Mouse (Mus musculus) neural tube, postnatal 0 days (tissue): ENCODE measurements around the gene Olfr624. TPM values are rescaled to one million over a fixed set of nuclear protein-coding genes. Genes with fewer than 3 reads are reported as not detected.

Source experiments
- polyA plus RNA-seq: library from polyadenylated mRNA; unstranded; fragments of >200 nt; fragmentation: Nextera tagmentation; extraction: Ambion mirVana; gene quantifications from 2 replicates; pipeline ENCODE4 v1.2.1, GENCODE M21; 2015

The Olfr624 gene
- 0.04 TPM in 2 replicates for polyA plus RNA-seq

GRCm38 (mm10) chr7:103671091-103671490 lies at the start of gene Olfr624:
Gene Olfr624, minus strand, starts transcription at chr7:103671191.

GRCm38 (mm10) chr7:103714371-103714770 lies 43.4 kb upstream of the Olfr624 start, which contains the start of gene Olfr243:
Gene Olfr243, plus strand, starts transcription at chr7:103714671.

GRCm38 (mm10) chr7:103682420-103682819 lies 11.4 kb upstream of the Olfr624 start, which contains the start of gene Olfr625-ps1:
Gene Olfr625-ps1, plus strand, starts transcription at chr7:103682720.

GRCm38 (mm10) chr7:103663598-103663997 lies 7.4 kb downstream of the Olfr624 start, which contains the start of gene Olfr623:
Gene Olfr623, minus strand, starts transcription at chr7:103663698.

GRCm38 (mm10) chr7:103642602-103643001 lies 28.4 kb downstream of the Olfr624 start, which contains the start of gene Olfr622:
Gene Olfr622, minus strand, starts transcription at chr7:103642702.

Other genes with a start within 250 kb of the Olfr624 start
- gene Olfr605, start 225.8 kb downstream of the Olfr624 start, polyA plus RNA-seq, result not detected in 2 replicates
- gene Olfr606, start 222.1 kb downstream of the Olfr624 start, polyA plus RNA-seq, result not detected in 2 replicates
- not detected in 2 replicates for gene Olfr607, start 207.0 kb downstream of the Olfr624 start, polyA plus RNA-seq
- gene Olfr608, start 201.3 kb downstream of the Olfr624 start, polyA plus RNA-seq, result not detected in 2 replicates
- not detected in 2 replicates for gene Olfr609, start 173.1 kb downstream of the Olfr624 start, polyA plus RNA-seq
- gene Olfr610, start 159.1 kb downstream of the Olfr624 start, polyA plus RNA-seq, result not detected in 2 replicates
- gene Olfr611, start 150.3 kb downstream of the Olfr624 start, polyA plus RNA-seq, result not detected in 2 replicates
- gene Olfr612, start 128.5 kb downstream of the Olfr624 start, polyA plus RNA-seq, result not detected in 2 replicates
- gene Olfr613, start 123.1 kb downstream of the Olfr624 start, polyA plus RNA-seq, result not detected in 2 replicates
- gene Olfr615, start 115.1 kb downstream of the Olfr624 start, polyA plus RNA-seq, result not detected in 2 replicates
- gene Olfr616, start 102.0 kb downstream of the Olfr624 start, polyA plus RNA-seq, result not detected in 2 replicates
- not detected in 2 replicates for gene Olfr617, start 98.1 kb downstream of the Olfr624 start, polyA plus RNA-seq
- gene Olfr618, start 81.1 kb downstream of the Olfr624 start, polyA plus RNA-seq, result not detected in 2 replicates
- gene Olfr619, start 70.6 kb downstream of the Olfr624 start, polyA plus RNA-seq, result not detected in 2 replicates
- not detected in 2 replicates for gene Olfr620, start 58.7 kb downstream of the Olfr624 start, polyA plus RNA-seq
- not detected in 2 replicates for gene Olfr622, start 28.5 kb downstream of the Olfr624 start, polyA plus RNA-seq
- not detected in 2 replicates for gene Olfr623, start 7.5 kb downstream of the Olfr624 start, polyA plus RNA-seq
- gene Olfr625-ps1, start 11.5 kb upstream of the Olfr624 start, polyA plus RNA-seq, result not detected in 2 replicates
- not detected in 2 replicates for gene Olfr243, start 43.5 kb upstream of the Olfr624 start, polyA plus RNA-seq
- not detected in 2 replicates for gene Olfr628, start 59.2 kb upstream of the Olfr624 start, polyA plus RNA-seq
- gene Olfr629, start 73.8 kb upstream of the Olfr624 start, polyA plus RNA-seq, result not detected in 2 replicates
- not detected in 2 replicates for gene Olfr630, start 86.1 kb upstream of the Olfr624 start, polyA plus RNA-seq
- not detected in 2 replicates for gene Olfr69, start 100.4 kb upstream of the Olfr624 start, polyA plus RNA-seq
- not detected in 2 replicates for gene Olfr68, start 108.5 kb upstream of the Olfr624 start, polyA plus RNA-seq
- gene Olfr67, start 120.6 kb upstream of the Olfr624 start, polyA plus RNA-seq, result not detected in 2 replicates
- 239 and 288 TPM in 2 replicates for gene Hbb-bt, start 142.8 kb upstream of the Olfr624 start, polyA plus RNA-seq
- 1,091 and 1,331 TPM in 2 replicates for gene Hbb-bs, start 156.9 kb upstream of the Olfr624 start, polyA plus RNA-seq
- not detected in 2 replicates for gene Hbb-bh2, start 169.3 kb upstream of the Olfr624 start, polyA plus RNA-seq
- gene Hbb-bh1, start 172.0 kb upstream of the Olfr624 start, polyA plus RNA-seq, result not detected in 2 replicates
- gene Hbb-y, start 182.0 kb upstream of the Olfr624 start, polyA plus RNA-seq, result 0.77 TPM in 1 of 2 replicates, not detected in the other
- not detected in 2 replicates for gene Olfr66, start 215.1 kb upstream of the Olfr624 start, polyA plus RNA-seq
- not detected in 2 replicates for gene Olfr64, start 223.3 kb upstream of the Olfr624 start, polyA plus RNA-seq
- not detected in 2 replicates for gene Olfr65, start 232.3 kb upstream of the Olfr624 start, polyA plus RNA-seq